23 mouse cellular contexts compared by ENCODE assay signal in genomic region chr11:17232792-17233191, GRCm38 (mm10). TPM values are rescaled to one million over a fixed set of nuclear protein-coding genes. Genes with fewer than 3 reads are reported as not detected.
DNase-seq lines count a peak whose midpoint lies in the region; ATAC-seq and TF ChIP-seq lines count a peak whose summit lies in the region.
"Had no signal": no experiment of that assay in that cellular context is flagged by ENCODE, and none has a peak within 500 bp of the region (broad histone marks: within the 10 kb centered on the region; RNA-seq: fewer than 3 reads in every experiment).

No protein-coding gene starts in this region.

- TF ChIP-seq CTCF in liver, postnatal 0 days (IDR thresholded peaks at IDR 0.05; ENCODE audit: low read depth) = no peak

- DNase-seq in heart, postnatal 25 days (ENCODE audit: low spot score) = no peak
- peak; percentile 58 for DNase-seq in NIH3T3 (ENCODE audit: low read depth)
- peak; percentile 6 for DNase-seq in yolk sac, embryonic 10.5 days (ENCODE audit: low spot score)
- DNase-seq in liver, postnatal 0 days = no peak
- DNase-seq in natural killer cell, adult 2 months (ENCODE audit: low spot score in 2 of 2) = no peak
- DNase-seq: adrenal gland, postnatal 10 days; cerebellum, adult 2 months; cerebellum, postnatal 25 days; gastrocnemius, postnatal 25 days; kidney, adult 9 months; kidney, postnatal 14 days; layer of hippocampus, postnatal 36 days; lung, adult 18-20 months; right cerebral cortex, postnatal 14 days had no signal

- no peak overlapping the region for H3K9ac ChIP-seq in heart, embryonic 12.5 days
- no peak overlapping the region for H3K9ac ChIP-seq in embryonic facial prominence, embryonic 12.5 days
- H3K9ac ChIP-seq in liver, postnatal 0 days (replicated peaks) = no peak overlapping the region
- H3K9ac ChIP-seq: hindbrain, embryonic 15.5 days; limb, embryonic 12.5 days; midbrain, embryonic 13.5 days; neural tube, embryonic 12.5 days had no signal

- H3K9me3 ChIP-seq in heart, embryonic 12.5 days (replicated peaks) = no peaks in the 10 kb centered on the region
- no peaks in the 10 kb centered on the region for H3K9me3 ChIP-seq in embryonic facial prominence, embryonic 12.5 days
- H3K9me3 ChIP-seq in liver, postnatal 0 days (ENCODE audit: low read length) = no peaks in the 10 kb centered on the region
- H3K9me3 ChIP-seq: hindbrain, embryonic 15.5 days; limb, embryonic 12.5 days; midbrain, embryonic 13.5 days; neural tube, embryonic 12.5 days had no signal

- ATAC-seq in heart, embryonic 12.5 days (ENCODE audit: insufficient number of reproducible peaks, low FRiP score) = peak; percentile 83
- ATAC-seq in embryonic facial prominence, embryonic 12.5 days (ENCODE audit: insufficient number of reproducible peaks, insufficient read depth, low FRiP score, low TSS enrichment) = 0 out of 2 replicates have a peak, but pooled peaks have one; percentile 10
- ATAC-seq in liver, postnatal 0 days = no peak
- ATAC-seq: midbrain, embryonic 13.5 days had no signal

- H3K27ac ChIP-seq in heart, embryonic 12.5 days (ENCODE audit: poor library complexity, severe bottlenecking) = no peak overlapping the region
- no peak overlapping the region for H3K27ac ChIP-seq in embryonic facial prominence, embryonic 12.5 days
- H3K27ac ChIP-seq in liver, postnatal 0 days (ENCODE audit: low read depth) = no peak overlapping the region
- H3K27ac ChIP-seq: hindbrain, embryonic 15.5 days; layer of hippocampus, adult 2 months; limb, embryonic 12.5 days; midbrain, embryonic 13.5 days; neural tube, embryonic 12.5 days; stomach, postnatal 0 days had no signal

- H3K27me3 ChIP-seq in heart, embryonic 12.5 days (replicated peaks) = no peaks in the 10 kb centered on the region
- no peaks in the 10 kb centered on the region for H3K27me3 ChIP-seq in embryonic facial prominence, embryonic 12.5 days
- H3K27me3 ChIP-seq in liver, postnatal 0 days (ENCODE audit: insufficient read depth, low read length) = no peaks in the 10 kb centered on the region
- H3K27me3 ChIP-seq: hindbrain, embryonic 15.5 days; limb, embryonic 12.5 days; midbrain, embryonic 13.5 days; neural tube, embryonic 12.5 days had no signal

- peak overlapping the region; percentile 48 for H3K4me2 ChIP-seq in heart, embryonic 12.5 days
- H3K4me2 ChIP-seq in embryonic facial prominence, embryonic 12.5 days (replicated peaks) = no peak overlapping the region
- no peak overlapping the region for H3K4me2 ChIP-seq in liver, postnatal 0 days (ENCODE audit: low read depth, low read length)
- H3K4me2 ChIP-seq: hindbrain, embryonic 15.5 days; limb, embryonic 12.5 days; liver, embryonic 11.5 days; midbrain, embryonic 13.5 days; neural tube, embryonic 12.5 days had no signal

- intact Hi-C loops in heart, postnatal 25 days (cut with DNase I) = no loop called here

- H3K4me3 ChIP-seq in heart, embryonic 12.5 days = no peak overlapping the region
- no peak overlapping the region for H3K4me3 ChIP-seq in embryonic facial prominence, embryonic 12.5 days
- H3K4me3 ChIP-seq in liver, postnatal 0 days (ENCODE audit: low read depth, low read length) = no peak overlapping the region
- H3K4me3 ChIP-seq: hindbrain, embryonic 15.5 days; layer of hippocampus, adult 2 months; limb, embryonic 12.5 days; midbrain, embryonic 13.5 days; neural tube, embryonic 12.5 days had no signal

- H3K4me1 ChIP-seq in heart, embryonic 12.5 days (replicated peaks) = peaks cover 33% of the 10 kb centered on the region
- no peaks in the 10 kb centered on the region for H3K4me1 ChIP-seq in embryonic facial prominence, embryonic 12.5 days
- no peaks in the 10 kb centered on the region for H3K4me1 ChIP-seq in liver, postnatal 0 days (ENCODE audit: insufficient read depth)
- H3K4me1 ChIP-seq: hindbrain, embryonic 15.5 days; limb, embryonic 12.5 days; midbrain, embryonic 13.5 days; neural tube, embryonic 12.5 days had no signal

- no peak for TF ChIP-seq EP300 in liver, postnatal 0 days (IDR thresholded peaks at IDR 0.05; ENCODE audit: low read depth)

- 31% methylated on average over 5 of the region's 5 CpGs for WGBS in heart, embryonic 12.5 days
- 62% methylated on average over 5 of the region's 5 CpGs for whole genome bisulfite sequencing in embryonic facial prominence, embryonic 12.5 days
- WGBS in liver, postnatal 0 days (ENCODE audit: insufficient replicate concordance) = 88% methylated on average over 5 of the region's 5 CpGs

- peaks cover 33% of the 10 kb centered on the region for H3K36me3 ChIP-seq in heart, embryonic 12.5 days
- peaks cover 24% of the 10 kb centered on the region for H3K36me3 ChIP-seq in embryonic facial prominence, embryonic 12.5 days
- peaks cover 33% of the 10 kb centered on the region for H3K36me3 ChIP-seq in liver, postnatal 0 days (replicated peaks; ENCODE audit: insufficient read depth, low read length)

RNA-seq across cellular contexts. Expression of gene Pno1, which starts 21.4 kb away (rescaled TPM):
- polyA plus RNA-seq in heart, embryonic 12.5 days (2016; fragmentation: Nextera tagmentation; extraction: Ambion mirVana) = 67.8 and 74.9 TPM in 2 replicates
- total RNA-seq in heart, postnatal 25 days (2021) = 10 to 100 TPM; 30.9 to 33.2 TPM
- 73.5 and 84.5 TPM in 2 replicates for polyA plus RNA-seq in embryonic facial prominence, embryonic 12.5 days (2016; fragmentation: Nextera tagmentation; extraction: Ambion mirVana)
- 37.1 and 37.2 TPM in 2 replicates for polyA plus RNA-seq in liver, postnatal 0 days (2015; fragmentation: Nextera tagmentation; extraction: Ambion mirVana)

RNA-seq across cellular contexts. Expression of gene C1d, which starts 24.6 kb away (rescaled TPM):
- 81.1 and 81.5 TPM in 2 replicates for polyA plus RNA-seq in heart, embryonic 12.5 days (2016; fragmentation: Nextera tagmentation; extraction: Ambion mirVana)
- 10 to 100 TPM; 33.0 to 33.5 TPM for total RNA-seq in heart, postnatal 25 days (2021)
- 106 and 113 TPM in 2 replicates for polyA plus RNA-seq in embryonic facial prominence, embryonic 12.5 days (2016; fragmentation: Nextera tagmentation; extraction: Ambion mirVana)
- 46.4 and 51.0 TPM in 2 replicates for polyA plus RNA-seq in liver, postnatal 0 days (2015; fragmentation: Nextera tagmentation; extraction: Ambion mirVana)

RNA-seq across cellular contexts. Expression of gene Wdr92, which starts 50.9 kb away (rescaled TPM):
- polyA plus RNA-seq in heart, embryonic 12.5 days (2016; fragmentation: Nextera tagmentation; extraction: Ambion mirVana) = 21.9 and 22.4 TPM in 2 replicates
- total RNA-seq in heart, postnatal 25 days (2021) = 10 to 100 TPM; 10.3 to 12.2 TPM
- polyA plus RNA-seq in embryonic facial prominence, embryonic 12.5 days (2016; fragmentation: Nextera tagmentation; extraction: Ambion mirVana) = 26.4 and 28.9 TPM in 2 replicates
- polyA plus RNA-seq in liver, postnatal 0 days (2015; fragmentation: Nextera tagmentation; extraction: Ambion mirVana) = 8.5 and 8.8 TPM in 2 replicates

Comparison
In these comparisons a context has a peak if more than half of its experiments do, and no peak if none do; other contexts are left out.
1. DNase-seq: peak in NIH3T3 (single experiment) and yolk sac, embryonic 10.5 days (single experiment); none in heart, postnatal 25 days (single experiment), liver, postnatal 0 days (single experiment) and natural killer cell, adult 2 months (0 of 2).